Mouse (Mus musculus): ENCODE data around the gene Aco1. TPM values are rescaled to one million over a fixed set of nuclear protein-coding genes. Genes with fewer than 3 reads are reported as not detected.

The Aco1 gene
- total RNA-seq, 2 experiments from 2014 or later: 18.5 to 19.2 TPM

Other genes starting within 250 kb of the Aco1 start
- 6.7 and 13.3 TPM in 2 replicates for gene Ddx58, start 96.7 kb downstream of the Aco1 start, total RNA-seq (2015)
- 8.2 and 9.8 TPM in 2 replicates for gene Ddx58, start 96.7 kb downstream of the Aco1 start, total RNA-seq (2017)
- 9.6 and 16.7 TPM in 2 replicates for gene Smim27, start 126.5 kb downstream of the Aco1 start, total RNA-seq (2015)
- gene Smim27, start 126.5 kb downstream of the Aco1 start, total RNA-seq (2017): 3.6 and 5.6 TPM in 2 replicates
- 45.4 and 56.3 TPM in 2 replicates for gene Topors, start 126.8 kb downstream of the Aco1 start, total RNA-seq (2015)
- 77.6 and 82.4 TPM in 2 replicates for gene Topors, start 126.8 kb downstream of the Aco1 start, total RNA-seq (2017)
- 151 and 167 TPM in 2 replicates for gene Ndufb6, start 136.3 kb downstream of the Aco1 start, total RNA-seq (2015)
- gene Ndufb6, start 136.3 kb downstream of the Aco1 start, total RNA-seq (2017): 52.2 and 66.9 TPM in 2 replicates